Mouse (Mus musculus) liver, adult 2 months (tissue): ENCODE results near the gene Hist1h3e.

Source experiments
- CTCF ChIP-seq: fragments of 200-500 bp; IDR thresholded peaks from 2 replicates; pipeline ENCODE4 v1.5.1; 2011; ENCODE audit warnings: low read depth, low read length, control low read depth
- POLR2A ChIP-seq: fragments of 200-500 bp; IDR thresholded peaks from 2 replicates; pipeline ENCODE4 v1.6.1; 2011; ENCODE audit warnings: low read length, control low read depth; ENCODE audit not compliant: insufficient read depth; ENCODE audit errors: extremely low read depth

- TF ChIP-seq CTCF = no peak
- no peak for TF ChIP-seq POLR2A
Measured at GRCm38 (mm10) chr13:23609209-23609608, 47.0 kb upstream of the Hist1h3e start.
